Mouse (Mus musculus) lung, postnatal 0 days (tissue): Measurements from ENCODE around the gene Dcaf6.

Experiments
- CTCF ChIP-seq: IDR thresholded peaks from 2 replicates; pipeline ENCODE4 v1.5.1; 2016; ENCODE audit warnings: antibody characterized with exemption, mild to moderate bottlenecking
- EP300 ChIP-seq: IDR thresholded peaks from 2 replicates; pipeline ENCODE4 v1.6.1; 2016; ENCODE audit warnings: antibody characterized with exemption, mild to moderate bottlenecking, control low read depth

DNA sequence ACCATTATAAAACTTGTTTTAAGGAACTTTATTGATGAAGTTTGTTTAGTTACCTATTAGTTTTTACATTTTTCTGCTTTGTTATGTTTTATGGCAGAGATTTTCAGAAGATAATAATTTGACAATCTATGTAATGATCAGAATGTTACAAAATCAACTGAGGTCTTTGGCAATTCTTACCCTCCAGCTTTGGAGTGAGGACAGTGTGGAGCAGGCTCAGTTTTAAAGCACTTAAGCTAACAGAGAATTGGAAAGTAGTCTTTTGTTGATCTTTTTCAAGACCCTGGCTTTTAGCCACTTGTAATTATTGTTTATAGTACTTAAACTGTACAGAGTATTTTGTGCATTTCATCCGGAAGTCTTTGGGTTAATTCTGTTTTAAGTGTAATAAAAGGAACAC lies 2.6 kb upstream of the Dcaf6 start:
- no peak for TF ChIP-seq CTCF
- TF ChIP-seq EP300 = no peak
